Mouse (Mus musculus) frontal cortex, postnatal 25 days (tissue): Measurements from ENCODE around the gene Tnxb.
A peak's percentile ranks its signal among the peaks of the same experiment; 100 is the strongest.

Source experiments
- DNase-seq, 2 experiments: peaks; one replicate each; pipeline ENCODE4 v3.0.0; 2022; ENCODE audit warnings: low spot score in 2 of 2

The Tnxb gene

GRCm38 (mm10) chr17:34670235-34670634 lies at the start of gene Tnxb:
TSS of gene Tnxb (plus strand) at chr17:34670535.
- no peak for DNase-seq

DNA sequence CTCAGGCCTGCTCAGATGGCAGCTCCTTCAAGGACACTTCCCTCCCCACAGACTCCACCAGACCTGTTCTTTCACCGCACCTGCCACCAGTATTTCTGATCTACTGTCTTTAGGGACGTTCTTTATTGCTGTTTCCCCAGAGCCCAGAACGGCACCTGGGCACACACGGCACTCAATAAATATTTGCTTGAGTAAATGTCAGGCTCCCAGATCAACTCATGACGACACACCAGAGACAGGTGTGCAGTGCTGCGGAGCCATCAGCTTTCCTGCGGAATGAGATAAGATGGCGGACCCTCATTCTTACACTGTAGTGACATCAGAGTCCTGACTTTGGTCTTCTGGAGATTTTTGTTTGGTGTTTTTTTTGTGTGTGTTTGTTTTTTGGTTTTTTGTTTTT lies 49.3 kb upstream of the Tnxb start:
- DNase-seq: no peak

DNA sequence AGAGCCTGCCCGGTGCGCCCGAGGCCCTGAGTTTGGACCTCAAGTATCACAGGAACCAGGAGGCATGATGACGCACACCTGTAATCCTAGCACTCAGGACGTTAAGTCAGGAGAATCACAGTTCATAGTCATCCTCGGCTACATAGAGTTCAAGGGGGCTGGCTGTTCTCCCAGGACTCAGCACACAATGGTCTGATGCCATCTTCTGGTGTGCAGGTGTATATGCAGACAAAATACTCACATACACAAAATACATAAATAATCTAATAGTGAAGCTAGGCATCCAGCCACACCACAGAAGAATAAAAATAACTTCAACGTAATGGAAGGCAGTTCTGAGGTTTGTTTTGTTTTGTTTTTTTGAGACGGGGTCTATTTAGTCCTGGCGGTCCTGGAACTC lies 47.2 kb upstream of the Tnxb start:
- no peak for DNase-seq

GRCm38 (mm10) chr17:34624981-34625380 lies 45.4 kb upstream of the Tnxb start:
- DNase-seq: no peak

DNA sequence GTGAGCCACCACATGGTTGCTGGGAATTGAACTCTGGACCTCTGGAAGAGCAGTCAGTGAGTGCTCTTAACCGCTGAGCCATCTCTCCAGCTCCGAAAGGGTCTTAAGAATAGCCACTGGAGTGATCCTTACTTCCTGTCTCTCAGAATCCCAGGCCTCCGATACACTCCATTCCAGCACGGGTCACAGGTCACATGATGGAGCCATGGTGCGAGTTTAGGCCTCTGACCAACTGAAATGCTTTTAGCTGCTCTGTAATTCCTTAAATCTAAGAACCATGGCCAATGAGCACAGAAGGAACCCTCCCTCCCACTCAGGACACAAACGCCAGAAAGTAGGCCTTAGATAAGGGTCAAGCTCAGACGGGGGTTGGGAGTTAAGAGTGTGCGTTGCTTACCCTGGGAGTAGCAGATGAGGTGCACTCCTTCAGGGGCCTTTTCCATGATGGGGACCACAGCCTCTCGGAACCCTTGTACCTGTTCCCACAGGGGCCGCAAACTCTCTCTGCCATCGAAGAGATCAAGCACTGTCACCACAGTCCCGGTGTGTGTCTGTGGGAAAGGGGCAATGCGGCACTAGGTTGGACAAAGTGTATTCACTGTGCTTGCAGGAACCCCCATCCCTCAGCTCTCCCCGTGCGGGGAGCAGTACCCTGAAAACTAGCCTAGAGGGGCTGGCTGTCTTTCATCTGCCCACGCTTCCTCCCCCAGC lies 44.1 kb upstream of the Tnxb start:
- DNase-seq: no peak

DNA sequence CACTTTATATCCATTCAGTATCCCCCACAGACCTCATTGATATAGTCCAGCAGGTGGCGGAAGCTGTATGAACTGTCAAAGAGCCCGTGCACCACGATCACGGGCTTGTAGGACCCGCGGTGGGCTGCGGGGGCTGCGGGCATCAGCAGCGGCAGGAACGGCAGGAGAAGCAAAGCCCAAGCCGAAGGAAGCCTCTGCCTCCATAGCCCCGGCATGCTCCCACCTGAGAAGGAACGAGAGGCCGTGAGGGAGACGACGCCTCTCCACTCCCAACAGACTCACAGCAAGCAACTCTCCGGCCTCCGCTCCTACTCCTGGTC lies 43.6 kb upstream of the Tnxb start:
- DNase-seq: no peak

DNA sequence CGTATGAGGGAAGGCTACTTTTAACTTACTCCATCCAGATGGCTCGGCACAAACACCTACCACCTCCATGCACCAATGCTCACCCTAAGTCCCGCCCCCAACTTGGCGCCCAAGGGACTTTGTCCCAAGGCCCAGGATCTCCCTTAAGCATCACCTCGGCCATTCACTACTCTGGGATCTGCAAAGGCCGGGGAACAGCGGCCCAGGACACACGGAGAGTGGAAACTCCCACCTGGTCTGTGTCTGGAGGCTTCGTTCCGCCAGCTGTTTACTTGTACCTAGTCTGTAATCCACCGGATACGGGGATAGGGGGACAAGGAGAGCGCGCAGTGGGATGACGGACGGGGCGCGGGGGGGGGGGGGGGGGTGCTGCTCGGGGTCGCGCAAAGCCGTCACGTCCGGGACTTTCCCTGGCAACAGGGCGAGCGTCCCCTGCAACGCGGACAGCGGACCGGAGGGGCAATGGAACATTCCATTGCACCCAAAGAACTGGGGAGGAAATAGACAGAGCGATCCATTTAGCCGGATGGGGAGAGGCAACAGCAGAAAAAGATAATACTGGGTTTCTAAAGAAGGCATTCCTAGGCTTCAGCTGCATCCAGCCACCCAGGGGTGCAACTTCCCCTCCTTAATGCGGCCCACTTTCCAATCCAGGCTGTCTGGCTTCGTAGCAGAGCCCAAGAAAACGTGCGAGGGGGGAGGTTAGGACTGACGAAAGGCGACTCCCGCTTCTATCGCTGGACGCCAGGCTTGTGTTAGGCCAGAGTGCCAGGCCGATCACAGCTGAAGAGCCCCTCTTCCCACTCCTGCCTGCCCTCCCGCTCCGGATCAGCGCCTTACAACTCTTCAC lies 43.0 kb upstream of the Tnxb start:
- peak; percentile 65 to 76 for DNase-seq

GRCm38 (mm10) chr17:34627943-34628643 lies 42.2 kb upstream of the Tnxb start, which contains the start of gene Ppt2:
TSS of gene Ppt2 (minus strand) at chr17:34628510.
- DNase-seq: no peak

GRCm38 (mm10) chr17:34628644-34628967 lies 41.7 kb upstream of the Tnxb start:
- no peak for DNase-seq

DNA sequence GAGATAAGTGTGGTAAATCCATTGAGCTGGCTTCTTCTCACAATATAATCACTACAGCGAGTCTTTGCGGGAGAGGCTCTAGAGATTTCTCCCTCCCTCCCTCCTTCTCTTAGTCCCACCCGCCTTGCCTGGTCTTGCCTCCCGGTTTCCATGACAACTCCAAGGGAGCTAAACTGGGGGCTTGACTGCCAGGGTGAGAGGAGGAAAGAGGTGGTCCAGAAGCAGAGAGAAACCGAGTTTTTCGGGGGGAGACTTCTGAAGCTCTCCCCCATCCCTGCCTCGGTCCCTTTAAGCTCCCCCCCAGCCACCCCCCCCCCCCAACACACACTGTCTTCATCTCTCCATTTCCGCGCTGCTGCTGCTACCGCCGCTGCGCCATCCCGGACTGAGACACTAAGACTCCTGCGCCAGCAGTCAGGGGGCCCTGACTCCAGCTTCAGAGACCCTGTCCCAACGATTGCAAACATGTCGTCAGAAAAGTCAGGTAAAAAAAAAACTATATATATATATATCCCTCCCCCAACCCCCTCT lies 41.0 kb upstream of the Tnxb start, which contains the start of gene Prrt1:
TSS of gene Prrt1 (plus strand) at position 313 of the 531 bp plus-strand sequence.
- no peak for DNase-seq

DNA sequence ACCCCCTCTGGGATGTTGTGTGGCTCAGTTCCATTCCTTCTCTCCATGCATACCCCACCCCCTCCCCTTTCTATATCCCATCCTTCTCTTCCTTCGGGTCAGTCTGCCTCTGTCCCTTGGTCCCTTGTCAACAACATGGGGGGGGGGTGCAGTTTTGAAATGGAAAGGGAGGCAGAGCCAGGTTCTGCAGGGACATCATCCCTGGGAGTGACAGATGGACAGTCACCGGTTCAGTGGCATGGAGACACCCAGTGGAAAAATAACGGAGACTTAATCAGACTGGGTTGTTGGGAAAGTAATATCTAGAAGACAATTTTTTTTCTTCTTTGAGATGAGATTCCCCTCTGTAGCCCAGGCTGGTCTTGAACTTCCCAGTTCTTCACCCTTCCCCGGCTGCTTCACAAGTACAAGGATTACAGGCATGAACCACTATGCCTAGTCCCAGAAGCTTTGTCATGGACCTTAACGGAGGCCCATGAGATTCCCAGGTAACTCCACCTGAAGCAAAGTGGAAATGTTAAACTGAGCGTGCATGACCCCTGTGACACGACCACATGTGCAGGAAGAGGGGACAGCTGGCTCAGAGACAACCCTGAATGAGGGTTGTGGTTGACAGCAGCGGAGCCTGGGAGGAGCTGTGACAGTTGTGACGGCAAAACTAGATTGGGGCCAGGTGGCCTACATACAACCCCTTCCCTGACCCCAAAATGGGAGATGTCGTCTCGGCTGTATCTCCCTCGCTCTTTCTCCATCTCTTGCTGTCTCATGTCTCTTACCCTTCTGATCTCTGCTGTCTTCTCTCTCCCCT lies 40.3 kb upstream of the Tnxb start:
- DNase-seq: no peak

DNA sequence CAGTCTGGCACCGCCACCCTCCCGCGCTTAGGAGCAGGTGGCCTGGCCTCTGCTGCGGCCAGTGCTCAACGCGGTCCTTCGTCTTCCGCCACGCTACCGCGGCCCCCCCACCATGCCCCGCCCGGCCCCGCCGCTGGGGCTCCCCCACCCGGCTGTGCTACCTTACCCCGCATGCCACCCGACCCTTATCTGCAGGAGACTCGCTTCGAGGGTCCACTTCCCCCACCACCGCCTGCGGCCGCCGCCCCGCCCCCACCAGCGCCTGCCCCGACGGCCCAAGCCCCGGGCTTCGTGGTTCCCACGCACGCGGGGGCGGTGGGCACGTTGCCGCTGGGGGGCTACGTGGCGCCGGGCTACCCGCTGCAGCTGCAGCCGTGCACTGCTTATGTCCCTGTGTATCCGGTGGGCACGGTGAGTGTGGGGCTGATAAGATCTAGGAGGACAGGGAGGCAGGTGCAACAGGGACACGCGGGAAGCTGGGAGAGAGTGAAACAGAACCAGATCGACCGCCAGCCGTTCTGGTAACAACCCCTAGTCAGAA lies 39.5 kb upstream of the Tnxb start:
- DNase-seq: no peak

- no peak for DNase-seq
Observed at GRCm38 (mm10) chr17:34631647-34632046, 38.7 kb upstream of the Tnxb start.

DNA sequence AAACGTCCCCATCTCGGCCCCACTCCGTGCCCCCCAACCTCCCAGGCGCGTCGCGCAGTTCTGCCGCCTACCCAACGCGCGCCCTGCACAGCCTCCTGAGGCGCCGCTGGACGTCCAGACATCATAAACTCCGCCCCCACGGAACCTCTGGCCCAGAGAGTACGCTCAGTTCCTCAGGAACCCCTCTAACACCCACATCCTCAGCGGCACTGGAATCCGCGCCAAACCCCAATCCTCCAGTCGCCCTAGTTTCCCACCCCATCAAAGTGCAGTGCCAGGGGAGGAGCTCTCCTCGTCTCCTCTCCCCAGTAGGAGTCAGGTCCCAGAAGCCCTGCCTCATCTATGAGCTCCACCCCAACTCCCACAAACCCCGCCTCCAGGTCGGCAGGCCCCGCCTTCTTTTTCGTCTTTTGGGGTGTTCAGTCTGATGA lies 38.1 kb upstream of the Tnxb start:
- DNase-seq: peak; percentile 66 to 77

GRCm38 (mm10) chr17:34635671-34636070 lies 34.7 kb upstream of the Tnxb start:
- DNase-seq: no peak

DNA sequence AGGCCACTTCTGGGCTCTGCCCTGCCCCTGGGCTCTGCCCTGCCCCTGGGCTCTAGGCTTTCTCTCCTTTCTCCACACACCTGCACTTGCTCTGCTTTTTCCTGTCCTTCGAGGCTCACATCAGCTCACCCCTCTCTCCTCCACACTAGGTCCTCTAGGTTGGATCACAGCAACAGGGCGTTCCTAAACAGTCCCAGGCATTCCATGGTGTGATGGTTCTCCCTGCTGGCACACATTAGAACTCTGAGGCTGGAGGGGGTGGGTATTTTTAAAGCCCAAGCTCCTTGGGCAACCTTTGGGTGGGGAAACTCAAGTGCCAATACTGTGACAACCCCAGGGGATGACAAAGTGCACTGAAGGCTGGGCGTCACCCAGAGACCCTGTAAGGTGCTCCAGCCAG lies 32.9 kb upstream of the Tnxb start:
- DNase-seq: no peak

DNA sequence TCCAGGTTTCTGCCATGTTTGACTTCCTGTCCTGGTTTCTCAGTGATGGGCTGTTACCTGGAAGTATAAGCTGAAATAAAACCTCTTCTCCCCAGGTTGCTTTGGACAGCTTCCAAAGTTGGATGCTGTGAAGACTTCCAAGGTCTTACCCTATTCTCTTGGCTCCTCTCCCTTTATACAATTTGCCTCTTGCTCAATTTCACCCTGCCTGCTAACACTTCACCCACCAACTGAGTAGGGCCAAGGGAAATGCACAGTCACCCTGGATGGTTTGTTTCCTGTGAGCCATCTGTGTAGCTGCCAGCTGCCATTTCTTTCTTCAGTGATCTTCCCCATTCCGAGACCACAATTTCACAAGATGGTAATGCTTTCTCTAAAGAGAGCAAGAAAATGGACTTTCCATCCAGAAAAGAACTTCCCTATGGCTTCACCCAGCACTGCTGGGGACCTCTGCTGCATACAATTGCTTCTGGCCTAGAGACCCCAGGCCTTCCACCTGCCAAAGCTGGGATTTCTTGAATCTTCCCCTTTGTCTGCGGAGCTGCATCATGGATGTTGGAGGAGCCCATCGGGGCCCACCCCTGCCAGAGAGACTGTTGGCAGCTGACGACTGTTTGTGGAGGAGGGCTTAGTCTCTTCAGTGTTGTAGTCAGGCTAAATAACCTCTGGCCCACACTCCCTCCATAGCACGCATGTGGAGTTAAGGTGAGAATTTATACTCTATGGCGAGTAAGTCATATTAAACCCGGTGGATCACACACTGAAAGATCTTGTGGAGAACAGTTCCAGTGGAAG lies 30.7 kb upstream of the Tnxb start:
- DNase-seq: no peak

DNA sequence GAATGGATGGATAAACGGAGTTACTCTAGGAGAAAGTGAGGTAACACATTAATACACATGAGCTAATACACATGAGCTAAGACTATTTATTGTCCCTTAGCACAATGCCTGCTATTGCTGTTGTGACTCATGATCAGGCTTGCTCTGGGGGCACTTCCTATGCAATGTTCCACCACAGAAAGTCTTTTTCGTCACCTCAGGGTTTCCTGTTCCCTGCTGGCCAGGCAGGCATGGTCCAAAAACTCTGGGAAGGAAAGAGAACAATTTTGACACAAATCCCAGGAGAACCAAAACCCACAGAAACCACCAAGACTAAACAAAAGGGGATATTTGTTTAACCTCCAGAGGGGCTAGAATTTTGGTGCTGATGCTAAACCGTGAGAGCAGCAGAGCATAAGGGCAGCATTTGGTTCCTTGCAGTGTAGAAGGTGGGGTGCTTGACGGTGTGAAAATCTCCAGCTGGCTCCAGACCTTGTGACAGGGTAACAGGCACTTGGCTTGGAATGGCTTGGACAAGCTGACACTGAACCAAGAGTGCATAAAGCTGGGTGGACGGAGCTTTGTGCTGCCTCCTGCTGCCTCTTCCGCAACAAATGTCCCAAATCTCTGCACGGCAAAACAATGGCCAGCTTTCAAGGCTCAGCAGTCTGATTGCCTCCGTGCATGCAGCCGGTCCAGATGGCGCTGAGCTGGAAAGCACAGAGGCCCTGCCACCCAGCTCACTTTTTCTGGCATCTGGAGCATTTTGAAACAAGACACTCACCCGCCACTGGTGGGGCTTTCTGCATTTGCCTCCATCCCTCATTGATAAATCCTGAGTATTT lies 29.3 kb upstream of the Tnxb start:
- no peak for DNase-seq

DNA sequence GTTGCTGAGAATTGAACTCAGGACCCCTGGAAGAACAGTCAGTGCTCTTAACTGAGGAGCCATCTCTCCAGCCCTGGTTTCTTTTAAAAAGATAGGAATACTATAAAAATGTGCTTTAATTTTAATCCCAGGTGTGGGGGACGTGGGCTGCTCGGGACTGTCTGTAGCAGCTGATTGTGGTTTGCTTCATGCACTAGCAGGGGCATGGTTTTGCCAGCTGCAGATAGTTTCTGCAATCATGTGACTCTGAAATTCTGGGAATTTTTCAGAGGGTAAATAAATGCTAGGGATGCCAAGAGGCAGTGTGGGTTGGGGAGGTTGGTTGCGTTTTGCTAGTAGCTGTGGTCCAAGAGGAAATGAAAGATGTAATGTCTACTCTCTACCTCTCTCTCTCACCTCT lies 28.4 kb upstream of the Tnxb start:
- no peak for DNase-seq

GRCm38 (mm10) chr17:34643379-34643778 lies 27.0 kb upstream of the Tnxb start:
- no peak for DNase-seq
